Mouse (Mus musculus): ENCODE measurements around the gene Cyp2w1. TPM values are rescaled to one million over a fixed set of nuclear protein-coding genes. Genes with fewer than 3 reads are reported as not detected.
A peak's percentile ranks its signal among the peaks of the same experiment; 100 is the strongest.

The Cyp2w1 gene
- polyA plus RNA-seq, 1 experiment from 2014 or later: not detected

DNA sequence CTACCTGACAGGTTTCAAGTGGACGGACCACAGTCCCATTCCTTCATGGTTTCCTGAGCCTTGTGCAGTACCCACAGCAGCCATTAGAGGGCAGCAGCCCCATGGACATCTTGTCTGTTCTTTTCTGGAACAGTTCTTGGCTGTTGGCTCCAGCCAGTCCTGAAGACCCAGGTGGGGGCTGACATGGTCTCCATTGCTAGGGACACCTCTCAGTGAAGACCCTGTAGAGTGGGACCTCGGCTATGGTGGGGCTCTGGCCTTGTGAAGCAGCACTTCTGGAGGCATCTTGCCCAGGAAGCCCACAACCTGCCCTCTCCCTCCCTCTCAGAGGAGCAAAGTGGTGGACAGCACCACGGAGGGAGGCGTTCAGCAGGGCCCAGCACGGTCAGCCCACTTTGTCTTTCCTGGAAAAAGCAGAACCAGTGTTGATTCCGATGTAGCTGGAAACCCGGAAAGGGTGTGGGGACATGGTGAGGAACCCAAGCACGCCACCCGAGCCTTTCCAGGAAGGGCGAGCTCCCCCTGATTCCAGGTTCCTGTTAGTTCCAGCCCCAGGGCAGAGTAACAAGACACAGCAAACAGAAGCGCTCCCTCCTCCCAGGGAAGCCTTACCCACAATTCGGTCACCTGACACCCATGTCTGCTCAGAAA, 12.0 kb downstream of the Cyp2w1 start:
- no peaks in the 10 kb centered on the region for H3K27me3 ChIP-seq (ENCODE audit: control insufficient read depth, insufficient read depth, low read length)
- DNase-seq (ENCODE audit: low spot score) (peak; percentile 84), ATAC-seq (ENCODE audit: insufficient read depth, low FRiP score, low TSS enrichment) (no peak)
- no peak overlapping the region for H3K4me2 ChIP-seq (ENCODE audit: low read depth)
- peaks cover 3% of the 10 kb centered on the region; the same call in 1 of the 2 replicates for H3K4me1 ChIP-seq (ENCODE audit: control insufficient read depth, insufficient read depth, low read length)
- H3K9me3 ChIP-seq (ENCODE audit: control insufficient read depth, low read length): no peaks in the 10 kb centered on the region
- no peaks in the 10 kb centered on the region; the same call in 1 of the 2 replicates for H3K36me3 ChIP-seq (ENCODE audit: control insufficient read depth, insufficient read depth, low read length)
- H3K4me3 ChIP-seq (ENCODE audit: low read depth, low read length): no peak overlapping the region
- 0 out of 2 replicates have a peak overlapping the region, but pooled peaks have one; percentile 20 for H3K27ac ChIP-seq (ENCODE audit: low read depth, low read length)
- WGBS: 45% methylated on average over 12 of the region's 12 CpGs
- peak overlapping the region; percentile 24 for H3K9ac ChIP-seq (ENCODE audit: low read length)

DNA sequence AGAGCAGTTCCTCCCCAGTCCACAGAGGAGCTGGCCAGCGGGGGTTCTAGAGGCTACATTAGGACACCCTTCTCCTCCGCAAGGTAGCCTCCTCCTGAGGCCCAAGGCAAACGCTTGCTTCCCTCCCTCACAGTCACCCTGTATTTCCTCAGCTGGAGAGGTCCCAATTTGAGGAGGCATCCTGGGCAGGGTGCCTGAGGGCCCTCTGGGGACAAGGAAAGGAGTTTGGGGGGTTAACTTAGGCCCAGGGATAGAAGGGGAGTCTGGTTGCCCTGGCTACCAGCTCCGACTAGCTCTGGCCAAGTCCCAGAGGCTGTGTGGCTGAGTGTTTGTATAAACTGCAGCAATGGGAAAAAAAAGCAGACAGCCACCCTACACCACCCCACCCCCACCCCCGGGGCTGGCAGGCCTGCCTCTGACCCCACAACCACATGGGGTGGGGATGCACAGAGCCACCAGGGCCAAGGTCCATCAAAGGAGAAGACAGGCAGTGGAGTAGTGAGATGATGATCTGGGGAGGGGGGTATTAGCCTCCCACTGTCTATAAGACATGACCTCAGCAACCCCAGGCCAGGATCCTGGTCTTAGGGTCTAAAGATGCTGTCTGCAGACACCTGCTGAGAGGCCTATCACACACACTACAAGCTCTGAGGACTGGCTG, 12.6 kb downstream of the Cyp2w1 start:
- Histone ChIP-seq H3K9me3 (ENCODE audit: control insufficient read depth, low read length) (no peaks in the 10 kb centered on the region), H3K27me3 (ENCODE audit: control insufficient read depth, insufficient read depth, low read length) (no peaks in the 10 kb centered on the region), H3K9ac (ENCODE audit: low read length) (peak overlapping the region; percentile 24), H3K4me2 (ENCODE audit: low read depth) (no peak overlapping the region), H3K27ac (ENCODE audit: low read depth, low read length) (0 out of 2 replicates have a peak overlapping the region, but pooled peaks have one; percentile 20), H3K36me3 (ENCODE audit: control insufficient read depth, insufficient read depth, low read length) (no peaks in the 10 kb centered on the region; the same call in 1 of the 2 replicates), H3K4me3 (ENCODE audit: low read depth, low read length) (no peak overlapping the region), H3K4me1 (ENCODE audit: control insufficient read depth, insufficient read depth, low read length) (peaks cover 3% of the 10 kb centered on the region; the same call in 1 of the 2 replicates)
- 38% methylated on average over 5 of the region's 5 CpGs for WGBS
- no peak for DNase-seq (ENCODE audit: low spot score)
- no peak for ATAC-seq (ENCODE audit: insufficient read depth, low FRiP score, low TSS enrichment)

DNA sequence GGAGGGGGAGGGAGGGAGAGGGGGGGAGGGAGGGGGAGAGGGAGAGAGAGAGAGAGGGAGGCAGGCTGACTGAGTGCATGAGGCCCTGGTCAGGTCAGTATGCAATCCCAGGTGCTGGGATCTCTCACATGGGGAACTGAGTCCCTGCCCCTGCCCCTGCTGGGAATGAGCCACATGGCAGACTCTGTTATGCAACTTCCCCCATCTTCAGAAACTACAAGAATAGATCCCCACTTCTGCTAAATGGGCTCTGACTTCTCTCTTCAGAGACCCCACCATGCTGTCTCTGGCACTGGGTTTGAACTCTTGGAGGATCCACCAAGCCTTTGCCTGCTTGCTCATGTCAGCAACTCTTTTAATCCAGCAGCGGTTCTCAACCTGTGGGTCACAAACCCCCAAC, 13.4 kb downstream of the Cyp2w1 start:
- WGBS: 69% methylated on average over 1 of the region's 1 CpGs
- Histone ChIP-seq H3K36me3 (ENCODE audit: control insufficient read depth, insufficient read depth, low read length) (no peaks in the 10 kb centered on the region; the same call in 1 of the 2 replicates), H3K4me3 (ENCODE audit: low read depth, low read length) (no peak overlapping the region), H3K9ac (ENCODE audit: low read length) (no peak overlapping the region), H3K4me1 (ENCODE audit: control insufficient read depth, insufficient read depth, low read length) (peaks cover 3% of the 10 kb centered on the region; the same call in 1 of the 2 replicates), H3K4me2 (ENCODE audit: low read depth) (no peak overlapping the region), H3K9me3 (ENCODE audit: control insufficient read depth, low read length) (no peaks in the 10 kb centered on the region), H3K27me3 (ENCODE audit: control insufficient read depth, insufficient read depth, low read length) (no peaks in the 10 kb centered on the region), H3K27ac (ENCODE audit: low read depth, low read length) (no peak overlapping the region)
- DNase-seq (ENCODE audit: low spot score) (no peak), ATAC-seq (ENCODE audit: insufficient read depth, low FRiP score, low TSS enrichment) (no peak)

DNA sequence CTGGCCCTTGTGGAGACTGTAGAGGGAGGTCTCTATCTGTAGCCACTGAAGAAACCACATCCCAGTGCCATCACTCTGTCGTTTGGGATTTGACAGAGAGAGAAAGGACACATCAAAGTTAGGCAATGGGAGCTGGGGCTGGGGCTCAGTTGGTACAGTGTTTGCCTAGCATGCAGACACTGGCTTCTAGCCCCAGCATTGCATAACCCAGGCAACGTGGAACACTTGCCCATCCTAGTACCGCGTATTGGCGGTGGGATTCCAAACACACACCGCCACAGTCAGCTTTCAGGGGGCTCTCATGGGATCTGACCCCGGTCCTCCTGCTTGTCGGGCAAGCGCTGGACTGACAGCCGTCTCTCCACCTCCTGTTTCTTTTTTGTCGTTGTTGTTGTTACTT, 14.1 kb downstream of the Cyp2w1 start:
- H3K9me3 ChIP-seq (ENCODE audit: control insufficient read depth, low read length): no peaks in the 10 kb centered on the region
- H3K27ac ChIP-seq (ENCODE audit: low read depth, low read length): no peak overlapping the region
- ATAC-seq (ENCODE audit: insufficient read depth, low FRiP score, low TSS enrichment) (no peak), DNase-seq (ENCODE audit: low spot score) (no peak)
- no peak overlapping the region for H3K9ac ChIP-seq (ENCODE audit: low read length)
- H3K4me1 ChIP-seq (ENCODE audit: control insufficient read depth, insufficient read depth, low read length): peaks cover 4% of the 10 kb centered on the region; the same call in 1 of the 2 replicates
- no peak overlapping the region for H3K4me2 ChIP-seq (ENCODE audit: low read depth)
- no peak overlapping the region for H3K4me3 ChIP-seq (ENCODE audit: low read depth, low read length)
- H3K27me3 ChIP-seq (ENCODE audit: control insufficient read depth, insufficient read depth, low read length): no peaks in the 10 kb centered on the region
- 85% methylated on average over 11 of the region's 11 CpGs for WGBS
- H3K36me3 ChIP-seq (ENCODE audit: control insufficient read depth, insufficient read depth, low read length): no peaks in the 10 kb centered on the region; the same call in 1 of the 2 replicates

DNA sequence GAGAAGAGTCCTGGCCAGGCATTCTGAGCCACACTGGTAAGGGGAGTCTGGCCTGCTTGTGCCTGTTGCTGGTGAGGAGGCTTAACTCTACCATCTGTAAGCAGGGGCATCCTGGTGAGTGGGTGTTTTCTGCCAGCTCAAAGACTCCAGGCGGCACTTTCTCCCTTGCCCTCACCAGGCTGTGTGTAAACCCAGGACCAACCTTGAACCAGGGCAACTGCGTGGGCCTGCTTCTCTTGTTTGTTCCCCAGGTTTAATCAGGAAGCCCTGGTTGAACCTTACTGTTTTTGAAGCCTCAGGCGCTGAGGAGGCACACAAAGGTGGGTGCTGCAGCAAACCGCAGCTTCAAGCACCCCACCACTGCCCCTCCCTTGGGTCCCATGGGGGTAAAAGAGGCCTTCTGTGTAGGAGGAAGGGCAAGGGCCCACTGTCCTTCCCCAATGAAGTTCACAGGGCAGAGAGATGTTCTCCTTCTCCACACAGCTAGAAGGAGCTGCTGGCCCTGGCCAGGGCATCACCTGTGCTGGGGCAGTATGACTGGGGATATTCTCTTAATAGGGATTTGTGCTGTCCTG, 15.6 kb downstream of the Cyp2w1 start:
- Histone ChIP-seq H3K4me1 (ENCODE audit: control insufficient read depth, insufficient read depth, low read length) (peaks cover 5% of the 10 kb centered on the region; the same call in 1 of the 2 replicates), H3K4me2 (ENCODE audit: low read depth) (no peak overlapping the region), H3K36me3 (ENCODE audit: control insufficient read depth, insufficient read depth, low read length) (no peaks in the 10 kb centered on the region), H3K4me3 (ENCODE audit: low read depth, low read length) (no peak overlapping the region), H3K27ac (ENCODE audit: low read depth, low read length) (no peak overlapping the region), H3K27me3 (ENCODE audit: control insufficient read depth, insufficient read depth, low read length) (no peaks in the 10 kb centered on the region), H3K9me3 (ENCODE audit: control insufficient read depth, low read length) (no peaks in the 10 kb centered on the region), H3K9ac (ENCODE audit: low read length) (no peak overlapping the region)
- WGBS: 91% methylated on average over 4 of the region's 4 CpGs
- no peak for ATAC-seq (ENCODE audit: insufficient read depth, low FRiP score, low TSS enrichment)
- DNase-seq (ENCODE audit: low spot score): no peak

DNA sequence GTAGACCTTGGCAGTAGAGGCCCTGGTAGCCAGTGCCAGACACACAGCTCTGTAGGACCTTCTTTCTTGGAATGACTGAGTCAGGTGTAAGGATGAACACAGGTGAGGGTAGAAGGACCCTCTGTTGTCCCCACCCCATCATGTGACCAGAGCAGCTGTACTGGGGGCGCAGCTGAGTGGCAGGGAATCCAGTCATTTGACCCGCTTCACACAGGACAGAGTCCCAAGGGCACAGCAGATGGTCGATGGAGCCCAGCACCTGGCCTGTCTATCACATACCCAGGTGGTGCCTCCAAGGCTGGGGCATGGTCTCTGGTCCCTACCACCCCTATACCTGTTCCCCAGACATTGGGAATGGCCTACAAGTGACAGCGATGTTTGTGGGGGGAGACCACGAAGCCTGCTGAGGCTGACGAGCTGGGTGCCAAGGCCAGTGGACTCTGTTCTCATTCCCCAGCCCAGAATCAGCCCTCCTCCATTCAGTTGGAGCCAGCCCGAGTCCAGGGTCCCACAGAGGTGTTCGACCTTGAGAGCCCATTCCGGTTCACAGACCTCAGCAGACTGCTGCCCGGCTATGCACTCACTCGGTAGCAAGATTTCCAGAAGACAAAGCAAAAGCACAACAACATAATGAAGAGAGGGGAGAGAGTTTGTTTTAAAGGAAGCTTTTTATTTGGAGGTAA, 16.4 kb downstream of the Cyp2w1 start:
- 86% methylated on average over 11 of the region's 11 CpGs for WGBS
- Histone ChIP-seq H3K4me3 (ENCODE audit: low read depth, low read length) (no peak overlapping the region), H3K9me3 (ENCODE audit: control insufficient read depth, low read length) (no peaks in the 10 kb centered on the region), H3K4me2 (ENCODE audit: low read depth) (no peak overlapping the region), H3K9ac (ENCODE audit: low read length) (no peak overlapping the region), H3K27ac (ENCODE audit: low read depth, low read length) (no peak overlapping the region), H3K36me3 (ENCODE audit: control insufficient read depth, insufficient read depth, low read length) (no peaks in the 10 kb centered on the region), H3K27me3 (ENCODE audit: control insufficient read depth, insufficient read depth, low read length) (no peaks in the 10 kb centered on the region), H3K4me1 (ENCODE audit: control insufficient read depth, insufficient read depth, low read length) (peaks cover 5% of the 10 kb centered on the region; the same call in 1 of the 2 replicates)
- ATAC-seq (ENCODE audit: insufficient read depth, low FRiP score, low TSS enrichment) (no peak), DNase-seq (ENCODE audit: low spot score) (no peak)

DNA sequence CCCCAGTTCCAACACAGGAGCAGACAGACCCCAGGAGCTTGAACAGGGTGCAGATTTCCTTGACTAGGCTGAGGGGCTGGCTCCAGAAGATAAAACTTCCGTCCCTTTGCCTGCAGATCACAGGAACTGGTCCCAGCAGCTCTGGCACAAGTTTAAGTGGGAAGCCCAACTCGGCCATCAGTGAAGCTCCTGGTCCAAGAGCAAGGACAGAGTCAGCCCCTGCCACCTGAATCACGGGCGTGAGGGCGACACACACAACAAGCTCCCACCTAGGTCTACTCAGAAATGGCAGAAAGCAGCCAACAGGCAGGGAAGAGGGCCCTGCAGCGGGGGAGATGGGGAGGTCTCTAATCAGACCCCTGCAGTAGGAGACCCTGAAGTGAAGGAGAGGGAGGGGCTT, 17.9 kb downstream of the Cyp2w1 start:
- Histone ChIP-seq H3K4me3 (ENCODE audit: low read depth, low read length) (no peak overlapping the region), H3K9ac (ENCODE audit: low read length) (no peak overlapping the region), H3K4me2 (ENCODE audit: low read depth) (no peak overlapping the region), H3K9me3 (ENCODE audit: control insufficient read depth, low read length) (no peaks in the 10 kb centered on the region), H3K27me3 (ENCODE audit: control insufficient read depth, insufficient read depth, low read length) (no peaks in the 10 kb centered on the region), H3K27ac (ENCODE audit: low read depth, low read length) (no peak overlapping the region), H3K36me3 (ENCODE audit: control insufficient read depth, insufficient read depth, low read length) (no peaks in the 10 kb centered on the region), H3K4me1 (ENCODE audit: control insufficient read depth, insufficient read depth, low read length) (0 out of 2 replicates have a peak, but pooled peaks cover 2% of the 10 kb centered on the region)
- 88% methylated on average over 6 of the region's 6 CpGs for WGBS
- no peak for DNase-seq (ENCODE audit: low spot score)
- no peak for ATAC-seq (ENCODE audit: insufficient read depth, low FRiP score, low TSS enrichment)

DNA sequence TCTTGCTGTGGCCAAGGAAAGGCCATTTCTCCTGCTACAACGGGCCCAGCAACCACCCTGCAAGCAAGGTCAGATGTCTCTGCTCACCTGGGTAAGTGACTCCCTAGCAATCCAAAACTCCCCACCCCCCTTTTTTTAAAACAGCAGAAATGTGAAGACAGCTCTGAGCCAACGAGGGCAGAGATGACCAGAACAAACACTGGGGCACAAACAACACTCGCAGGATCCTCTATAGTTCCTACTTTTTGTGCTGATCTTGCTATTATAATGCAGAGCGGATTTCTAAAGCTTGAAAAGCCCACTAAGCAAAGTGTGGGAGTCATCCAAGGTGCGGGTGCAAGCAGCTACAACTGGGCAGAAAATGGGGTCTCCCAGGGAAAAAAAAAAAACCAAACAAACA, 18.7 kb downstream of the Cyp2w1 start:
- Histone ChIP-seq H3K27ac (ENCODE audit: low read depth, low read length) (no peak overlapping the region), H3K4me1 (ENCODE audit: control insufficient read depth, insufficient read depth, low read length) (0 out of 2 replicates have a peak, but pooled peaks cover 2% of the 10 kb centered on the region), H3K27me3 (ENCODE audit: control insufficient read depth, insufficient read depth, low read length) (no peaks in the 10 kb centered on the region), H3K4me2 (ENCODE audit: low read depth) (peak overlapping the region; percentile 84), H3K4me3 (ENCODE audit: low read depth, low read length) (no peak overlapping the region), H3K9ac (ENCODE audit: low read length) (peak overlapping the region; percentile 94; the same call in 1 of the 2 replicates), H3K36me3 (ENCODE audit: control insufficient read depth, insufficient read depth, low read length) (no peaks in the 10 kb centered on the region), H3K9me3 (ENCODE audit: control insufficient read depth, low read length) (no peaks in the 10 kb centered on the region)
- DNase-seq (ENCODE audit: low spot score) (no peak), ATAC-seq (ENCODE audit: insufficient read depth, low FRiP score, low TSS enrichment) (no peak)
- 60% methylated on average over 5 of the region's 5 CpGs for WGBS
